Mouse (Mus musculus) cerebellum, adult 2 months (tissue): ENCODE data around the gene Atp6v1fnb. TPM values are rescaled to one million over a fixed set of nuclear protein-coding genes. Genes with fewer than 3 reads are reported as not detected.
A peak's percentile ranks its signal among the peaks of the same experiment; 100 is the strongest.

ENCODE experiments used
- DNase-seq, 2 experiments: peaks; one replicate each; pipeline ENCODE4 v3.0.0; 2021
- H3K27ac ChIP-seq: fragments of 200-500 bp; 2 replicates; pipeline ENCODE4 v1.5.1; 2012; ENCODE audit warnings: low read length, control low read depth, inconsistent platforms; ENCODE audit not compliant: insufficient read depth
- H3K27me3 ChIP-seq: fragments of 200-500 bp; 2 replicates; pipeline ENCODE4 v1.6.1; 2012; ENCODE audit warnings: inconsistent platforms, mild to moderate bottlenecking, low read length, moderate library complexity; ENCODE audit not compliant: control insufficient read depth, insufficient read depth
- H3K4me1 ChIP-seq: fragments of 200-500 bp; 2 replicates; pipeline ENCODE4 v1.6.1; 2011; ENCODE audit warnings: low read length; ENCODE audit not compliant: control insufficient read depth, insufficient read depth
- H3K4me3 ChIP-seq: fragments of 200-500 bp; replicated peaks from 2 replicates; pipeline ENCODE3; 2011; ENCODE audit warnings: mild to moderate bottlenecking, low read depth, low read length, control low read depth; ENCODE audit not compliant: insufficient read depth
- CTCF ChIP-seq: fragments of 200-500 bp; IDR thresholded peaks from 2 replicates; pipeline ENCODE4 v1.5.1; 2011; ENCODE audit warnings: low read depth, mild to moderate bottlenecking, control low read depth, low read length, moderate library complexity, borderline replicate concordance; ENCODE audit not compliant: insufficient read depth
- POLR2A ChIP-seq: fragments of 200-500 bp; IDR thresholded peaks from 2 replicates; pipeline ENCODE4 v1.6.1; 2011; ENCODE audit warnings: low read length, control low read depth, borderline replicate concordance; ENCODE audit not compliant: insufficient read depth
- whole genome bisulfite sequencing: fragments of 180-500 bp; shearing (Covaris S2); methylation state at CpG from one replicate; pipeline ENCODE4 v1.1.7; 2018; 5-methylcytosine and 5-hydroxymethylcytosine counted together
- polyA plus RNA-seq: library from polyadenylated mRNA; depleted of rRNA; stranded (reverse); fragments of >200 nt; gene quantifications from 2 replicates; pipeline ENCODE4 v1.2.3, GENCODE M21; 2012; rRNA removed

The Atp6v1fnb gene
- polyA plus RNA-seq, 1 experiment: 0.23 TPM

GRCm38 (mm10) chr6:29513284-29513683, 42.0 kb downstream of the Atp6v1fnb start:
- no peak overlapping the region for H3K4me3 ChIP-seq
- H3K27ac ChIP-seq: no peak overlapping the region
- 0 out of 2 replicates have a peak, but pooled peaks cover 1% of the 10 kb centered on the region for H3K27me3 ChIP-seq
- 4% methylated on average over 11 of the region's 11 CpGs for WGBS
- TF ChIP-seq POLR2A: no peak
- H3K4me1 ChIP-seq: no peaks in the 10 kb centered on the region
- DNase-seq: no peak

GRCm38 (mm10) chr6:29517139-29517538, 45.9 kb downstream of the Atp6v1fnb start:
- H3K4me3 ChIP-seq: no peak overlapping the region
- no peaks in the 10 kb centered on the region for H3K4me1 ChIP-seq
- TF ChIP-seq POLR2A (no peak), CTCF (peak; percentile 42)
- H3K27me3 ChIP-seq: no peaks in the 10 kb centered on the region
- WGBS: 7% methylated on average over 5 of the region's 5 CpGs
- DNase-seq: peak; percentile 17 to 34
- no peak overlapping the region for H3K27ac ChIP-seq

DNA sequence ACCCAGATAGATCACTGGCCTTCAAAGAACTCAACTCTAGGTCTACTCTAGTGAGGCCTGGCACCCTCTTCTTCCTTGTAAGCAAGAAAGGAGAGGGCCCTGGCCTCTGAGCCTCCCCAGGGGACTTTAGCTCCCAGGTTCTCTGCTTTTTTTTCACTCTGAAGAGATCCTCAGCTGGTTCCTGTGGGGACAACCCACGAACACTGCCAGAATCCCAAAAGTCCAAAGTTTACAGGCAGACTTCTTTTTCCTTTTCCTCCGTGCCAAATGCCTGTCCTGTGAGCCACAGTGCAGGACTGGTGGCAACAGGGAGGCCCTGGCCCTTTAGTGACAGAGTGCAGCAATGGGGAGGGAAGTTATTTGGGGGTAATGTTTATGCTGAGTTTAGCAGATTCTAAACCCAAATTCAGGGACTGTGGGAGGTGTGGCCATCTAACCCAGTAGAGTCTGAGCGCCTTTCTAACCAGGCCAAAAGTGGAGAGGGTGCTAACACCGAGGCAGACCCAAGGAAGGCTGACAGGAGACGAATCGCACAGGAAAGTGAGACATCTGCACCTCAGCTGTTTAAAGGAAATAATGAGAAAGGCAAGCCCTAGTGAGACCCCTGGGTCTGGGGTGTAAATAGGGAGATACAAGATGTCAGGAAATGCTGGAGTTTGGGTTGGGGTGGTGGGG, 51.5 kb downstream of the Atp6v1fnb start:
- no peak overlapping the region for H3K27ac ChIP-seq
- TF ChIP-seq CTCF (no peak), POLR2A (no peak)
- H3K4me3 ChIP-seq: no peak overlapping the region
- H3K27me3 ChIP-seq: peaks cover 7% of the 10 kb centered on the region; the same call in 1 of the 2 replicates
- DNase-seq: no peak
- 79% methylated on average over 6 of the region's 6 CpGs for WGBS
- 0 out of 2 replicates have a peak, but pooled peaks cover 3% of the 10 kb centered on the region for H3K4me1 ChIP-seq

Other genes starting within 250 kb of the Atp6v1fnb start
- gene Hilpda, start 198.9 kb upstream of the Atp6v1fnb start, polyA plus RNA-seq: 10.2 and 11.2 TPM in 2 replicates
- gene Fam71f2, start 191.8 kb upstream of the Atp6v1fnb start, polyA plus RNA-seq: 1.1 TPM in 2 replicates
- gene Fam71f1, start 152.3 kb upstream of the Atp6v1fnb start, polyA plus RNA-seq: not detected in 2 replicates
- gene Calu, start 123.4 kb upstream of the Atp6v1fnb start, polyA plus RNA-seq: 68.0 and 68.6 TPM in 2 replicates
- not detected in 2 replicates for gene Opn1sw, start 83.0 kb upstream of the Atp6v1fnb start, polyA plus RNA-seq
- 154 and 164 TPM in 2 replicates for gene Ccdc136, start 75.1 kb upstream of the Atp6v1fnb start, polyA plus RNA-seq
- 0.65 and 0.72 TPM in 2 replicates for gene Flnc, start 38.2 kb upstream of the Atp6v1fnb start, polyA plus RNA-seq
- 424 and 433 TPM in 2 replicates for gene Atp6v1f, start 3.7 kb upstream of the Atp6v1fnb start, polyA plus RNA-seq
- 3.7 and 4.9 TPM in 2 replicates for gene Kcp, start 36.5 kb downstream of the Atp6v1fnb start, polyA plus RNA-seq
- gene Irf5, start 55.2 kb downstream of the Atp6v1fnb start, polyA plus RNA-seq: 2.0 TPM in 2 replicates
- gene Tnpo3, start 138.4 kb downstream of the Atp6v1fnb start, polyA plus RNA-seq: 50.8 TPM in 2 replicates
- gene Tspan33, start 222.8 kb downstream of the Atp6v1fnb start, polyA plus RNA-seq: 27.2 and 27.9 TPM in 2 replicates